Mouse (Mus musculus): ENCODE results near the gene Cped1. TPM values are rescaled to one million over a fixed set of nuclear protein-coding genes. Genes with fewer than 3 reads are reported as not detected.

Gene Cped1
- total and polyA plus RNA-seq, 3 experiments: not detected

- H3K79me2 ChIP-seq (ENCODE audit: control insufficient read depth, insufficient read depth, low read length, poor library complexity): no peaks in the 10 kb centered on the region
- H3K27ac ChIP-seq (ENCODE audit: control insufficient read depth, low read depth, low read length): no peak overlapping the region
- H3K9me3 ChIP-seq (replicated peaks; ENCODE audit: insufficient read depth, low read length): no peaks in the 10 kb centered on the region
- TF ChIP-seq CTCF (IDR thresholded peaks at IDR 0.05 in 2 of 3, conservative IDR thresholded peaks at IDR 0.05 in 1 of 3; ENCODE audit: control insufficient read depth in 1 of 3, insufficient read depth in 1 of 3, low read depth in 2 of 3, low read length in 3 of 3, poor library complexity in 1 of 3, severe bottlenecking in 1 of 3) (no peak), USF1 (IDR thresholded peaks at IDR 0.05; ENCODE audit: low read depth, low read length) (no peak), RCOR1 (IDR thresholded peaks at IDR 0.05; ENCODE audit: low read depth, low read length) (no peak), HCFC1 (IDR thresholded peaks at IDR 0.05; ENCODE audit: low read depth, low read length) (no peak), ETS1 (IDR thresholded peaks at IDR 0.05; ENCODE audit: low read depth, low read length) (no peak), ZC3H11A (IDR thresholded peaks at IDR 0.05; ENCODE audit: low read depth, low read length) (no peak), NELFE (IDR thresholded peaks at IDR 0.05; ENCODE audit: low read depth, low read length) (no peak), NRF1 (IDR thresholded peaks at IDR 0.05; ENCODE audit: insufficient read depth, low read depth, low read length, poor library complexity, severe bottlenecking) (no peak)
- no peak overlapping the region for H3K4me3 ChIP-seq (ENCODE audit: control insufficient read depth in 1 of 2, insufficient read depth in 1 of 2, low read depth in 2 of 2, low read length in 2 of 2)
- no peaks in the 10 kb centered on the region for H3K4me1 ChIP-seq (ENCODE audit: control insufficient read depth in 1 of 2, insufficient read depth in 2 of 2, low read length in 2 of 2)
- H3K9ac ChIP-seq (ENCODE audit: control insufficient read depth, low read depth, low read length, poor library complexity, severe bottlenecking): no peak overlapping the region
- peaks cover 2% of the 10 kb centered on the region in 2 experiments; a peak in 2 of 4 replicates for H3K27me3 ChIP-seq (ENCODE audit: control insufficient read depth in 1 of 2, insufficient read depth in 2 of 2, low read length in 2 of 2)
- H3K36me3 ChIP-seq (ENCODE audit: control insufficient read depth in 1 of 2, insufficient read depth in 2 of 2, low read length in 2 of 2): no peaks in the 10 kb centered on the region
- DNase-seq (ENCODE audit: low read depth, low spot score): no peak
These were observed 303.2 kb downstream of the Cped1 start for GRCm38 (mm10) chr6:22288737-22289460.

DNA sequence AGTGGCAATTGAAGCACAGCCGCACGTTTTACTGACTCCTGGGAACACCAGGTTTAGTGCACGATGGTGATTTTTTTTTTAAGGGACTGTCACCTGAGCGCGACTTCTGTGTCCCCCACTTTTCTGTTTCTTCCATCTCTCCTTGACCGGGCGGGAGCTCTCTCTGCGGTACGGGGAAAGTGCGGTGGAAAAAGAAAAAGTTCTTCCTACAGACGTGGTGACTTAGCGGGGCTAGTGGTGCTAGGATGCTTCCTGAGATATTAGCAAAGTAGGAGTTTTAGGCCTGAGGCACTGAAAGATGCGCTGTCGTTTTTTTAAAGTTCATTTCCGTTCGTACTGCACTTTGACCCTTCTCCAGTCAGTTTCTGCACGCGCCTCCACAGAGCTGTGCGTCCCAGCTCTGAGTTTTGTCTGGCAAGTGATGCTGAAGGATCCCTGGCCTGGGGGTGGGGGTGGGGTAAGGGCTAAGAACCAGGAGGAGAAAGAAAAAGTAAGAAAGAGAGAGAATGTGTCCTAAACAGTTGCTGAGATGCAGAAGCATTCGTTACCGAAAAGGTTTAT lies 303.8 kb downstream of the Cped1 start:
- Histone ChIP-seq H3K79me2 (ENCODE audit: control insufficient read depth, insufficient read depth, low read length, poor library complexity) (no peaks in the 10 kb centered on the region), H3K27ac (ENCODE audit: control insufficient read depth, low read depth, low read length) (no peak overlapping the region), H3K9me3 (replicated peaks; ENCODE audit: insufficient read depth, low read length) (no peaks in the 10 kb centered on the region), H3K4me1 (ENCODE audit: control insufficient read depth in 1 of 2, insufficient read depth in 2 of 2, low read length in 2 of 2) (no peaks in the 10 kb centered on the region), H3K4me3 (ENCODE audit: control insufficient read depth in 1 of 2, insufficient read depth in 1 of 2, low read depth in 2 of 2, low read length in 2 of 2) (no peak overlapping the region), H3K36me3 (ENCODE audit: control insufficient read depth in 1 of 2, insufficient read depth in 2 of 2, low read length in 2 of 2) (no peaks in the 10 kb centered on the region), H3K27me3 (ENCODE audit: control insufficient read depth in 1 of 2, insufficient read depth in 2 of 2, low read length in 2 of 2) (peaks cover 2% of the 10 kb centered on the region in 2 experiments; a peak in 2 of 4 replicates), H3K9ac (ENCODE audit: control insufficient read depth, low read depth, low read length, poor library complexity, severe bottlenecking) (no peak overlapping the region)
- no peak for TF ChIP-seq MAZ (IDR thresholded peaks at IDR 0.05; ENCODE audit: low read depth, low read length)
- no peak for TF ChIP-seq MXI1 (IDR thresholded peaks at IDR 0.05; ENCODE audit: low read depth, low read length)
- TF ChIP-seq UBTF (IDR thresholded peaks at IDR 0.05; ENCODE audit: borderline replicate concordance, insufficient read depth, low read depth, low read length): no peak
- TF ChIP-seq NELFE (IDR thresholded peaks at IDR 0.05; ENCODE audit: low read depth, low read length): no peak
- no peak for TF ChIP-seq USF2 (IDR thresholded peaks at IDR 0.05; ENCODE audit: borderline replicate concordance in 1 of 2, insufficient read depth in 1 of 2, low read depth in 1 of 2, low read length in 2 of 2)
- no peak for TF ChIP-seq TAL1 (IDR thresholded peaks at IDR 0.05; ENCODE audit: low read length)
- no peak for TF ChIP-seq MYC (IDR thresholded peaks at IDR 0.05; ENCODE audit: low read depth, low read length)
- no peak for TF ChIP-seq RCOR1 (IDR thresholded peaks at IDR 0.05; ENCODE audit: low read depth, low read length)
- no peak for TF ChIP-seq TBP (IDR thresholded peaks at IDR 0.05; ENCODE audit: low read depth, low read length)
- TF ChIP-seq USF1 (IDR thresholded peaks at IDR 0.05; ENCODE audit: low read depth, low read length): no peak
- no peak for TF ChIP-seq GABPA (IDR thresholded peaks at IDR 0.05; ENCODE audit: low read depth, low read length)
- no peak for TF ChIP-seq SIN3A (IDR thresholded peaks at IDR 0.05; ENCODE audit: low read length)
- TF ChIP-seq TCF12 (IDR thresholded peaks at IDR 0.05; ENCODE audit: low read depth, low read length): no peak
- no peak for TF ChIP-seq E2F4 (IDR thresholded peaks at IDR 0.05; ENCODE audit: borderline replicate concordance, low read depth, low read length)
- no peak for DNase-seq (ENCODE audit: low read depth, low spot score)
